Mouse (Mus musculus) gastrocnemius, adult 18-20 months (tissue): ENCODE data around the gene Smo. TPM values are rescaled to one million over a fixed set of nuclear protein-coding genes. Genes with fewer than 3 reads are reported as not detected.

ENCODE experiments used
- DNase-seq: peaks from one replicate; pipeline ENCODE4 v3.0.0; 2021; ENCODE audit warnings: low spot score
- long read RNA-seq, 2 experiments: library from polyadenylated mRNA; stranded (forward); transcript quantifications; one replicate each; pipeline ENCODE4 v2.0.0; 2021
- total RNA-seq, 2 experiments: library from RNA; stranded (reverse); gene quantifications; 2 replicates each; pipeline ENCODE4 v1.2.3; 2021

Smo gene
- total RNA-seq: 1 to 10 TPM; 2.3 to 3.4 TPM
- long read RNA-seq, experiment 1, partial matches to known transcripts: 0 of 4 reads
- long read RNA-seq, experiment 1, other reads (novel, unspliced or antisense): 2 of 4 reads
- long read RNA-seq, experiment 2, partial matches to known transcripts: 0 of 1 reads
- long read RNA-seq, experiment 2, other reads (novel, unspliced or antisense): 0 of 1 reads

DNA sequence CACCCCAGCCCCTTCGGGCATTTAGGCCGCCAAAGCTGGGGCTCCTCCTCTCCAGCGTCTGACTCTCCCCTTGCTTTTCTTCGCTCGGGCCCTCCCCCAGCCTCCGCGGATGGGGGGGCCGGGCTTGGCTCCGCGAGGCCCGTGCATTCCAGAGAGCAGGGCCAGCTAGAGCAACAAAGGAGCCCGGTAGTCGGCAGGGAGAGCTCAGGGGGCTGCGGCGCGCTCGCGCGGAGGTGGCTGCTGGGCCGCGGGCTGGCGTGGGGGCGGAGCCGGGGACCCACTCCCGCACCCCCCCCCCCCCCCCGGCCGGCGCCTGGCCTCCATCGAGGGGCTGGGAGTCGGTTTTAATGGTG, at the start of gene Smo:
Gene Smo (plus strand): TSS at position 168 of the 353 bp plus-strand sequence.
- peak; percentile 42 for DNase-seq

GRCm38 (mm10) chr6:29685952-29686351, 49.4 kb upstream of the Smo start:
- DNase-seq: no peak

DNA sequence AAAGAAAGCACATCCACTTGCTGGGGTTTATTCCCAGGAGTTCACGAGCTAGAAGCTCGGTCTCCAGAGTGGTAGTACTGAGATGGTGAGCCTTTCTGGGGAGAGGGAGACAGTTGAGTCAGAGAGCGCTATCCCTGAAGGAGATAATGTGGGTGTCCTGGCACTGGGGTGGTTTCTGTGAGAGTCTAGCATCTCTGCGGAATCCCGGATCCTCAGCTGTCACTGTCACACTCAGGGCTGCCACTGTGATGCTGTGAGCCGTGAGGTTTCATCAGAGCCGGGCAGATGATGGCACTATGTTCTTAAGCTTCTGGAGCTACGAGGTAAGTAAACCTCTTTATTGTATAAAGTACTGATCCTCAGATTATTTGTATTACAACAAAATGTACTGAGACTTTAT, 45.8 kb upstream of the Smo start:
- no peak for DNase-seq

DNA sequence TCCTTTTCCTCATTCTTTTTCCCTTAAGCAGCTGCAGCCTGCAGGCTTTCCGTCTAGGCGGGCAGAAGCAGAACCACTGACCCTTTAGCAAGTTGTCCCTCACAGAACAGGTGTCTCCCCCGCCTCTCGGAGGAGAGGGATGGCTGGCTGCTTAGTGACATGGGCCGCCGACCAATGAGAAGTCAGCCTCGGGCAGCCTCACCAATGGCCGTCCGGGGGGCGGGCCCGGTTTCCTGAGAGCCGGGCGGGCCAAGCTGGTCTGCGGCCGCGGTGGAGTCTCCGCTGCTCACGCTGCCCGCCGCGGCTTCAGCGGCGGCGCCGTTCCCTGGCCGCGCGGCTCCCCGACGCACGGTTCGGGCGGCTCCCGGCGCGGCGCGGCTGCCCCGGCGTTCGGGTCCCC, 41.4 kb upstream of the Smo start, which contains the start of gene Tspan33:
Gene Tspan33 (plus strand): TSS at position 270 of the 400 bp plus-strand sequence.
- DNase-seq: peak; percentile 93

DNA sequence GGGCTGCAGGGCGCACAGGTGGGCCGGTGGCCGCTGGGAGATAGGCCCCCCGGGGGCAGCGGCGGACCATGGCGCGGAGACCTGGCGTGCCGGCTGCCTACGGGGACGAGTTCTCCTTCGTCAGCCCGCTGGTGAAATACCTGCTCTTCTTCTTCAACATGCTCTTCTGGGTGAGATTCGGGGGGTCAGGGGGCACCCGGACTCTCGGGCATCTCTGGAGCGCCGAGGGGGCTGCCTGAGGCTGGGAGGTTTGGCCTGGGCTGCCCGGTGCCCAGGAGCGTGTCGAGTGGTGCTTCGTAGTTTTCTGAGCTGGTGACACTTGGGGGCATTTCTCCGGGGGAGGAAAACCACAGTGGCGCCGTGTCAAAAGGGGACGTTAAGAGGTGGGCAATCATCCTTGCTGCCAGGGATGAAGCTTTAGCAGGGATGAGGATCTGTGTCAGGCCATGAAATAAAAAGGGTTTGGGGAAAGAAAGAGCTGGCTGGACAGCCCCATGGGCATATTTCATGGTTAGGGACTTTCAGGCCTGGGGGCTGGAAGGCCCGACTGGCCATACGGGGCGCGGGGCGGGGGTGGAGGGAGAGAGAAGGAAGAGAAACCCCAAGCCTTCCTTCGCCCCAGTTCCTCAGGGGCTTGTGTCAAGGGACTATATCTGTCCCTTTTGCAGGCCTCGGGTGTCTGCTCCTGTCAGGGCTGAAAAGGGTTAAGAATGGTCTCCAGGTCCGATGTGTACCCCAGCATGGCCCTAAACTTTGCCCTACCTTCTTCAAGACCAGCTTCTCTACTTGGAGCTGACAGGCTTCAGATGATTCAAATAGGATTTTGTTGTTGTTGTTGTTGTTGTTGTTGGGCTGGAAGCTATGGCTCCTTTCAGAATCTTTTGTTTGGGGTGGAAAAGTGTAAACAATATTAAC, 40.7 kb upstream of the Smo start:
- no peak for DNase-seq

DNA sequence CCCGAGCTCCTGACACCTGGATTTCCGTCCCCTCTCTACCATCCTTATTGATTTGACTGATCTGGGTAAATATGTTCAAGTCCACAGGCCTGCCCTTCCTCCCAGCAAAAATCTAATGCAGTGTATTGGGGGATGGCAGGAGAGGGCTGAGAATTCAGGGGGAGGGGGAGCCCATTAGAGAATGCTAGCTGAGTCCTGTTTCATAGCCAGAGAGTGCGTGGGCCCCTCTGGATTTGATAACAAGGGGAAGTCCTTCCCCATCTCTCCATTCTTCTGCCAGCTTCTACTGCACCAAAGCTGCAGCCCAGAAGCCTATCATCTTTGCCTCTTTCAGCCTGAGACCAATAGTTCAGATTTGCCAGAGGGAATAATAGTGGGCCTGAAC, 40.0 kb upstream of the Smo start:
- no peak for DNase-seq

- no peak for DNase-seq
Measured at GRCm38 (mm10) chr6:29695975-29696374, 39.3 kb upstream of the Smo start.

- DNase-seq: no peak
Measured at GRCm38 (mm10) chr6:29697139-29697538, 38.2 kb upstream of the Smo start.

DNA sequence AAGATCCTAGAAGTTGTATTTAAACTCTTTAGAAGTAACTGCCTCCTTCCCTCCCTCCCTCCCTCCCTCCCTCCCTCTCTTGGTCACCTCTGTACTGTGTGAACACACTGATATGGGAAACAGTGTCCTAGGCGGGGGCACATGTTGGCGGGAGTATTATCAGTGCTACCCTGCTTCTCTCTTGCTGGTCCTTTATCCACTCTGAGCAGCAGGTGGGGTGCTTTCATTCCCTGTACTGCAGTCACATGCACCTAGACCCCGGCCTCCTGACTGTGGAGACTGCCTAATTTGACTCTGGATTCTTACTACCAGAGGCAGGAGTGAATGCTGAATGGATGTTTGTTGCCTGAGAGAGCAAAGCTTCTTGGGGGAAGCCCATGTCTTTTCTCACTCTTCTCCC, 37.8 kb upstream of the Smo start:
- no peak for DNase-seq

- DNase-seq: no peak
Measured at GRCm38 (mm10) chr6:29699085-29699745, 36.1 kb upstream of the Smo start.

DNA sequence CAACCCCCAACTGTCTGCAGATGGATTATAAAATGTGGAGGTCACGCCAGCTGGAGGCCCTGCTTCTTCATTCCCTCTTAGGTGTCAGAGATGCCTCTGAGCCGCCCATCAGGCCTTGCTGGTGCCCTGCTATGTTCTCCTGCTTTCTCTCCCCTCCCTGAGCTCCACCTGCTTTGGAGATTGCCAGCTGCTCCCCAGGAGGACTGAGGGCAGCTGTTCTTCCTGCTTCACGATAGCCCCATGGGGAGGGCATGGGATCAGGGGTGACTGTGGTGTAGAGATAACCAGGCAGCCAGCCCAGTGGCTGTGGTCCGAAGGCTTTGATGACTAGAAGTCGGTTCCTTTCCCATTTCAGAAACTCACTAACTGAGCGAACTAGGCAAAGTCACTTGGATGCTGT, 34.3 kb upstream of the Smo start:
- DNase-seq: no peak

DNA sequence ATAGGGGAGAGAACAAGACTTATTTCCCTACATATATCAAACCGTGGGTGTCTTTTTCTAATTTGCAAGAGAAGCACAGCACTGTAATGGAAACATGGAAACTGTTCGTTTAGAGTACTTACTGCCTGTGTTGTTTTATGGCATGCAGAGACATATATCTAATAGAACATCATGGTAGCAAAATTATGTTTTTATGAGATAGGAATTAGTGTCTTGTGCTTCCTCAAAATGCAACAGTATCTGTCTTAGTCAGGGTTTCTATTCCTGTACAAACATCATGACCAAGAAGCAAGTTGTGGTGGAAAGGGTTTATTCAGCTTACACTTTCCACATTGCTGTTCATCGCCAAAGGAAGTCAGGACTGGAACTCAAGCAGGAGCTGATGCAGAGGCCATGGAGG, 33.2 kb upstream of the Smo start:
- DNase-seq: no peak

DNA sequence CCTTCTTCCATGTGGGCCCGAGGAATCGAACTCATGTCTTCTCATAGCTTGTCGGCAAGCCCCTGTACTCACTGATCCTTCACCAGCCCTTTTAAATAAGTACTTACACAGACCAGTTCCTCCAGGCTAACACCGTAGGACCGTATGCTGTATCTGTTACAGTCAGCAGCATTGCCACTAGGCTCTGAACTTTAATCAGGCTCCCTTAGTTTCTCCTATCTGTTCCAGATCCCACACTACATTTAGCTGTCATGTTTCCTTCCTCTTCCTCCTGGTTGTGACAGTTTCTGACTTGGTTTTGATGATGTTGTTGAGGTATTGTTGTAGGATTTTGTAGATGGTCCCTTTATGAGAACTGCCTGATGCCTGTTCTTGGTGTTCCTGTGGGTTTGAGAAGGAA, 31.2 kb upstream of the Smo start:
- no peak for DNase-seq

GRCm38 (mm10) chr6:29707902-29708301, 27.4 kb upstream of the Smo start:
- DNase-seq: no peak

DNA sequence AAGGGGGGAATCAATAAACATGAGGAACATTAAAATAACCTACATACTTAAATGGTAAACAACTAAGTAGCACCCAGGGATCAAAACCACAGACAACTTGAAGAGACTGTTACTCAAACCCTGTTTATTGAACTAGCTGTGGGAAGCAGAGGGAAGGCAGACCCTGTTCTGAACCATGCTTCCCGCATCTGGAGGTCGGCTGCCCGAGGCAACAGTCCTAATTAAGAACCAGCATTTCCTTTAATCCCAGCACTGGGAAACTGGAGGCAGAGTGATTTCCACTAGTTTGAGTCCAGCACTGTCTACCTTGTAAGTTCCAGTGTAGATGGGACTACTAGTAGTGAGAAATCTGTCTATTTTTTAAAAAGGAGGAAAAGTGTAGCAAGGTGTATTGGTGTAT, 24.0 kb upstream of the Smo start:
- DNase-seq: no peak

- DNase-seq: peak; percentile 62
Measured at GRCm38 (mm10) chr6:29712011-29712584, 23.2 kb upstream of the Smo start.

DNA sequence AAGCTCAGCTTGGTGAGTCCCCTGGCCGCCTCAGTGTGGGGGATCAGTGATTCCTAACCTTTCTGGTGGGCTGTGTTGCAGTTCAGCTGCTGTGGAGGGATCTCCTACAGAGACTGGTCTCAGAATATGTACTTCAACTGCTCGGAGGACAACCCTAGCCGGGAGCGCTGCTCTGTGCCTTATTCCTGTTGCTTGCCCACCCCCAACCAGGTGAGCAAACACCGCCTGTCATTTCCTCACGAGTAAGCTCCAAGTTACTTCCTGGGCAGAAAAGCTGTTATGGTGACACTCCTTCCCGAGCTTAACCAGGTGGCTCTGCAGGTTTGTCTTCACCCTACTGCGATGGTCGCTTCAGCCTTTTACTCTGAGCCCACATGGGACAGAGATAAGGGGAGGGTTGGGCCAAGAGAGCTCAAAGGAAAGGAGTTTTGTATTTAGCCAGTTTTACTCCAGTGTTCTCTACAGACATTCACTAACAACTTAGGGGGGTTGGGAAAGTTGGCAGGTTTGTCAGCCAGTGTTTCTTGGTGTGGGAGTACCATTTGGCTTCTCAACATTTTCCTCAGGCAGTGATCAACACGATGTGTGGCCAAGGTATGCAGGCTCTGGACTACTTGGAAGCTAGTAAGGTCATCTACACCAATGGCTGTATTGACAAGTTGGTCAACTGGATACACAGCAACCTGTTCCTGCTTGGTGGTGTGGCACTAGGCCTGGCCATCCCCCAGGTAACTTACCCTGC, 18.5 kb upstream of the Smo start:
- DNase-seq: no peak

- DNase-seq: no peak
Measured at GRCm38 (mm10) chr6:29717541-29717940, 17.8 kb upstream of the Smo start.

DNA sequence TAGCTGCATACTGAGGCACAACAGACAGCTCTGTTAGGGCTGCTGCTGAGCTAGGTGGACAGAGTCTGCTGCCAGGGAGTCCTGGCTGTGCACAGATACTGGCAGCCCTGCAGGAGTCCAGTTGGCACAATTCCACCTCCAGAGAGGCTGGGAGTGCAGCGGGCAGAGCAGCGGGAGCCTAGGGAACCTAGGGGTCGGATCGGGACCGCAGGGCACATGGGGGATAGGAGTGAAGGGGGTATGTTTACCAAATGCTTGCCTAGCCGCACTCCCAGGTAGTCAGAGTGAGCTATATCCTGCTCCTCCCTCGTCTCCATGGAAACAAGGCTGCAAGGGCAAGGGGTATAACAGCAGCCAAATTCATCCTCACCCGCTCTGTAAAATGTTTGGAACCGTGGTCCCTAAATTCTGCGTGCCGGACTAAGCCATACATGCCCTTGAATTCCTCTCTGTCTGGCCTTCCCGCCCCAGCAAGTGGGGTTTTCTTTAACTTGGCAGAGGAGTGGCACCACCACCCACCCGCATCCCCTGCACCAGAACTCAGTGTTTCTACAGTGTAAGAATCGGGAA, 17.3 kb upstream of the Smo start:
- peak; percentile 52 for DNase-seq

- DNase-seq: peak; percentile 43
Measured at GRCm38 (mm10) chr6:29718894-29719329, 16.4 kb upstream of the Smo start.

GRCm38 (mm10) chr6:29721890-29722289, 13.4 kb upstream of the Smo start:
- no peak for DNase-seq
